Mouse (Mus musculus): ENCODE data around the gene Lgi4. TPM values are rescaled to one million over a fixed set of nuclear protein-coding genes. Genes with fewer than 3 reads are reported as not detected.

Lgi4 gene
- polyA plus RNA-seq, 1 experiment from 2014 or later = 2.1 TPM

- 37% methylated on average over 7 of the region's 7 CpGs for WGBS
- no peak for ATAC-seq (ENCODE audit: insufficient number of reproducible peaks, low FRiP score, low TSS enrichment, low read depth)
- no peak overlapping the region for H3K4me3 ChIP-seq (replicated peaks)
- no peaks in the 10 kb centered on the region for H3K36me3 ChIP-seq
- no peak overlapping the region for H3K9ac ChIP-seq
- no peaks in the 10 kb centered on the region for H3K4me1 ChIP-seq
- no peak overlapping the region for H3K4me2 ChIP-seq (replicated peaks)
- H3K27me3 ChIP-seq = no peaks in the 10 kb centered on the region
- no peaks in the 10 kb centered on the region for H3K9me3 ChIP-seq (replicated peaks)
- H3K27ac ChIP-seq (replicated peaks) = no peak overlapping the region
Observed at GRCm38 (mm10) chr7:31109091-31109490, 49.9 kb downstream of the Lgi4 start.

DNA sequence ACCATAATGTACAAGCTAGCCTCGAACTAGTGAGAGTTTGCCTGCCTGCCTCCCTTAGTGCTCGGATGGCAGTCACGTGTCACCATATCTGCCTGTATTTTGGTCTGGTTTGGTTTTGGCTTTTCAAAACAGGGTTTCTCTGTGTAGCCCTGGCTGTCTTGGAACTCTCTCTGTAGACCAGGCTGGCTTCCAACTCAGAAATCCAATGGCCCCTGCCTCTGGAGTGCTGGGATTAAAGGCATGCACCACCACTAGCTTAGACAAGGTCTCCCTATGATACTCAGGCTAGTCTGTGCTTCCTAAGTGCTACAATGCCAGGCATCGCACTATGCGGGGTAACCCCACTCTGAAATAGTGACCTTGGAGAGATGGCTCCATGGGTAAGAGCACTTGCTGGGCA lies 50.7 kb downstream of the Lgi4 start:
- Histone ChIP-seq H3K4me2 (replicated peaks) (no peak overlapping the region), H3K9ac (no peak overlapping the region), H3K36me3 (no peaks in the 10 kb centered on the region), H3K4me3 (replicated peaks) (no peak overlapping the region), H3K4me1 (no peaks in the 10 kb centered on the region), H3K27ac (replicated peaks) (no peak overlapping the region), H3K9me3 (replicated peaks) (no peaks in the 10 kb centered on the region), H3K27me3 (no peaks in the 10 kb centered on the region)
- no peak for ATAC-seq (ENCODE audit: insufficient number of reproducible peaks, low FRiP score, low TSS enrichment, low read depth)
- 76% methylated on average over 5 of the region's 5 CpGs for WGBS

DNA sequence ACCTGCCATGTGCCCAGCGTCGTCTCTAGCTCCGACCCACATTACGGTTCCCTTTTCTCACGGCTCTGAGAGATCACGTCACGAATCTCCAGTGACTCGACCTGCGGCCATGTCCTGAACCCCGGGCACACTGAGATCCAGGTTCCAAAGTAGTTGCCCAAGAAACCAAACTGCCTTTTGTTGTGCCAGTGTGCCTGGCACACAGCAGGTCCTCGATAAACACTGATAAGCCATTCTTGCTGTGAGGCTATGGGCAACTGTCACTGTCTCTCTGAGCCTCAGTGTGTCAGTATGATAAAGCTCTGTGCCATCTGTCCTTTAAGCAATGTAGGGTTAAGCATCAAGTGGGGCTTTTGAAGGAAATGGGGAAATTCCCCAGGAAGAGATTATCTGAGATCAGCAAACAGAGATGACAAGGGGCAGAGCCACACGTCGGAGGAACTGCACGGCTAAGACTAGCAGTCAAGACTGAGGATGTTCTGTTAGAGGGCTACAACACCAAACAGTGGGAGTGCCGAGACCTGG lies 51.8 kb downstream of the Lgi4 start:
- Histone ChIP-seq H3K9ac (no peak overlapping the region), H3K4me1 (peaks cover 10% of the 10 kb centered on the region), H3K27ac (replicated peaks) (no peak overlapping the region), H3K27me3 (no peaks in the 10 kb centered on the region), H3K4me2 (replicated peaks) (no peak overlapping the region), H3K9me3 (replicated peaks) (no peaks in the 10 kb centered on the region), H3K4me3 (replicated peaks) (no peak overlapping the region), H3K36me3 (no peaks in the 10 kb centered on the region)
- WGBS = 78% methylated on average over 15 of the region's 15 CpGs
- no peak for ATAC-seq (ENCODE audit: insufficient number of reproducible peaks, low FRiP score, low TSS enrichment, low read depth)

DNA sequence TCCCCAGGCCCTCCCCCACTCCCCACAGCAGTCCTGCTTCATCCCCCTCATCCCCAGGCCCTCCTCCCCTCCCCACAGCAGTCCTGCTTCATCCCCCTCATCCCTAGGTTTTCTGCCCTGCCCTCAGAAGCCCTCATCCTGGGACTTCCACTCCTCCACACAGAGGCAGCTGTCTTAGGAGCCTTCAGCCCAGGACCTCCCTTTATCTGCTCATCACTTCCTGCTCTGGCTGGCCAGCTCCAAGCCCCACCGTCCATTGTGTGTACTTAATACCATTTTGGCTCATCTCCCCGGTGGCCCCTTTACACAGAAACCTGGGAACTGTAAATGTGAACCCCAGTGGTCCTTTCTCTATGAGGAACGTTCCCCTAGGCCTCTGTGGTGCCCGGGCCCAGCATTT lies 52.9 kb downstream of the Lgi4 start:
- no peak overlapping the region for H3K4me2 ChIP-seq (replicated peaks)
- ATAC-seq (ENCODE audit: insufficient number of reproducible peaks, low FRiP score, low TSS enrichment, low read depth) = no peak
- H3K4me3 ChIP-seq (replicated peaks) = no peak overlapping the region
- no peak overlapping the region for H3K9ac ChIP-seq
- no peaks in the 10 kb centered on the region for H3K9me3 ChIP-seq (replicated peaks)
- H3K27me3 ChIP-seq = no peaks in the 10 kb centered on the region
- H3K36me3 ChIP-seq = no peaks in the 10 kb centered on the region
- H3K4me1 ChIP-seq = peaks cover 16% of the 10 kb centered on the region
- WGBS = 44% methylated on average over 4 of the region's 4 CpGs
- no peak overlapping the region for H3K27ac ChIP-seq (replicated peaks)

- WGBS = 79% methylated on average over 6 of the region's 6 CpGs
- no peak overlapping the region for H3K9ac ChIP-seq
- ATAC-seq (ENCODE audit: insufficient number of reproducible peaks, low FRiP score, low TSS enrichment, low read depth) = no peak
Observed at GRCm38 (mm10) chr7:31113800-31114199, 54.7 kb downstream of the Lgi4 start.

DNA sequence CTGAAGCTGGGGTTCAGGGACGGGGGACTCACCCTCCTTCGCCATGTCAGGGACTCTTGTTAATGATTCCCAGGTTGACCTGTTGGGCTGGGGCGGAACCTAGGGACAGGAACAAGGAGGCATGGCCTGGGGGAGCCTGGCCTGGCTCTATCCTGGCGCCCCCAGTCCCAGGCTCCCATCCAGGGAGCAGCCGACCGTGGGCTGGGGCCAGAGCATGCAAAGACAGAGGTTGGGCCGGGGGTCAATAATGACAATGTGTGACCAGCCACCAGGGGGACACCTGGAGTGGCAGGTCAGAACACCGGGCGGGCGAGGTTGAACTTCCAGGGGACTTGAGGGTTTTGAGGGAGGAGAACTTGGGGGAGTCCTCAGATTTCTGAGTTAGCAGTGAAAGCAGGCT lies 55.5 kb downstream of the Lgi4 start:
- ATAC-seq (ENCODE audit: insufficient number of reproducible peaks, low FRiP score, low TSS enrichment, low read depth) = no peak
- 49% methylated on average over 10 of the region's 10 CpGs for WGBS
- Histone ChIP-seq H3K4me2 (replicated peaks) (peak overlapping the region; percentile 32), H3K9me3 (replicated peaks) (no peaks in the 10 kb centered on the region), H3K4me1 (peaks cover 16% of the 10 kb centered on the region), H3K4me3 (replicated peaks) (0 out of 2 replicates have a peak overlapping the region, but pooled peaks have one; percentile 8), H3K9ac (no peak overlapping the region), H3K27ac (replicated peaks) (no peak overlapping the region), H3K36me3 (no peaks in the 10 kb centered on the region), H3K27me3 (no peaks in the 10 kb centered on the region)

More at GRCm38 (mm10) chr7:31113800-31114199, 54.7 kb downstream of the Lgi4 start:
- no peak overlapping the region for H3K4me3 ChIP-seq (replicated peaks)
- H3K4me1 ChIP-seq = peaks cover 16% of the 10 kb centered on the region
- no peak overlapping the region for H3K4me2 ChIP-seq (replicated peaks)
- H3K27ac ChIP-seq (replicated peaks) = no peak overlapping the region
- H3K36me3 ChIP-seq = no peaks in the 10 kb centered on the region
- H3K27me3 ChIP-seq = no peaks in the 10 kb centered on the region
- H3K9me3 ChIP-seq (replicated peaks) = no peaks in the 10 kb centered on the region

- H3K36me3 ChIP-seq = no peaks in the 10 kb centered on the region
- H3K4me2 ChIP-seq (replicated peaks) = peak within 1 kb of the TSS; percentile 32
- H3K4me1 ChIP-seq = peaks cover 16% of the 10 kb centered on the region
- H3K27ac ChIP-seq (replicated peaks) = peak within 1 kb of the TSS; percentile 11; the same call in 1 of the 2 replicates
- ATAC-seq (ENCODE audit: insufficient number of reproducible peaks, low FRiP score, low TSS enrichment, low read depth) = no peak; the same call in 1 of the 2 replicates
- no peak within 1 kb of the TSS for H3K9ac ChIP-seq
- no peaks in the 10 kb centered on the region for H3K9me3 ChIP-seq (replicated peaks)
- H3K27me3 ChIP-seq = no peaks in the 10 kb centered on the region
- H3K4me3 ChIP-seq (replicated peaks) = peak within 1 kb of the TSS; percentile 8
- WGBS = 15% methylated on average over 14 of the region's 15 CpGs
Observed at GRCm38 (mm10) chr7:31115182-31115581, 56.0 kb downstream of the Lgi4 start, which contains the start of gene Hpn. Hpn (minus strand) TSS chr7:31115290.

- Histone ChIP-seq H3K9ac (no peak overlapping the region), H3K4me3 (replicated peaks) (no peak overlapping the region), H3K27ac (replicated peaks) (0 out of 2 replicates have a peak overlapping the region, but pooled peaks have one; percentile 11), H3K4me1 (peaks cover 16% of the 10 kb centered on the region), H3K27me3 (no peaks in the 10 kb centered on the region), H3K9me3 (replicated peaks) (no peaks in the 10 kb centered on the region), H3K36me3 (no peaks in the 10 kb centered on the region), H3K4me2 (replicated peaks) (peak overlapping the region; percentile 32)
- ATAC-seq (ENCODE audit: insufficient number of reproducible peaks, low FRiP score, low TSS enrichment, low read depth) = 0 out of 2 replicates have a peak, but pooled peaks have one; percentile 1
- WGBS = 24% methylated on average over 17 of the region's 17 CpGs
Observed at GRCm38 (mm10) chr7:31115587-31116043, 56.5 kb downstream of the Lgi4 start.

GRCm38 (mm10) chr7:31116721-31117145 lies 57.6 kb downstream of the Lgi4 start:
- no peak overlapping the region for H3K27ac ChIP-seq (replicated peaks)
- no peak overlapping the region for H3K9ac ChIP-seq
- peak; percentile 31; the same call in 1 of the 2 replicates for ATAC-seq (ENCODE audit: insufficient number of reproducible peaks, low FRiP score, low TSS enrichment, low read depth)
- no peaks in the 10 kb centered on the region for H3K9me3 ChIP-seq (replicated peaks)
- H3K36me3 ChIP-seq = no peaks in the 10 kb centered on the region
- no peak overlapping the region for H3K4me3 ChIP-seq (replicated peaks)
- no peak overlapping the region for H3K4me2 ChIP-seq (replicated peaks)
- peaks cover 16% of the 10 kb centered on the region for H3K4me1 ChIP-seq
- no peaks in the 10 kb centered on the region for H3K27me3 ChIP-seq
- WGBS = 43% methylated on average over 16 of the region's 16 CpGs

DNA sequence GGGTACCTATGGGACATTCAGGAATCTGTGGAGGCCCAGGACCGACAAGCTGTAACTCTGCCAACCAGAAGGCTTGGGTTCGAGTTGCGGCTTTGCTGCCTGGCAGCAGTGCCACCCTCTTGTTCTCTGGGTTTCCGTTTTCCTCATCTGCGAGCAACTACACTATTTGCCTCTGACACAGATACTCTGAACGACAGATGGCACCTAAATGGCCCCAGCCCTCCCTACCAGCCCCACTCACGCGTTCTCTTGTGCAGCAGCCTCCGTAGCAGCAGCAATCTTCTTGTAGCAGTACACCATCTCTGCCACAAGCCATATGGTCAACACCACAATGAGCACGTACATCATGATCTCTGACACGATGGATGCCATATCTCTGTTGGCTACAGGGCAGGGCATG lies 58.3 kb downstream of the Lgi4 start:
- no peak overlapping the region for H3K4me2 ChIP-seq (replicated peaks)
- ATAC-seq (ENCODE audit: insufficient number of reproducible peaks, low FRiP score, low TSS enrichment, low read depth) = no peak
- H3K4me1 ChIP-seq = peaks cover 16% of the 10 kb centered on the region
- no peak overlapping the region for H3K4me3 ChIP-seq (replicated peaks)
- WGBS = 84% methylated on average over 11 of the region's 11 CpGs
- H3K9ac ChIP-seq = no peak overlapping the region
- no peak overlapping the region for H3K27ac ChIP-seq (replicated peaks)
- H3K27me3 ChIP-seq = no peaks in the 10 kb centered on the region
- no peaks in the 10 kb centered on the region for H3K36me3 ChIP-seq
- H3K9me3 ChIP-seq (replicated peaks) = no peaks in the 10 kb centered on the region

GRCm38 (mm10) chr7:31118486-31118885 lies 59.3 kb downstream of the Lgi4 start:
- no peak overlapping the region for H3K4me2 ChIP-seq (replicated peaks)
- no peak overlapping the region for H3K27ac ChIP-seq (replicated peaks)
- no peak overlapping the region for H3K9ac ChIP-seq
- no peak for ATAC-seq (ENCODE audit: insufficient number of reproducible peaks, low FRiP score, low TSS enrichment, low read depth)
- H3K4me3 ChIP-seq (replicated peaks) = no peak overlapping the region
- H3K9me3 ChIP-seq (replicated peaks) = no peaks in the 10 kb centered on the region
- no peaks in the 10 kb centered on the region for H3K36me3 ChIP-seq
- H3K4me1 ChIP-seq = peaks cover 16% of the 10 kb centered on the region
- WGBS = 70% methylated on average over 7 of the region's 7 CpGs
- no peaks in the 10 kb centered on the region for H3K27me3 ChIP-seq

GRCm38 (mm10) chr7:31119556-31119955 lies 60.4 kb downstream of the Lgi4 start:
- Histone ChIP-seq H3K36me3 (no peaks in the 10 kb centered on the region), H3K27ac (replicated peaks) (no peak overlapping the region), H3K4me2 (replicated peaks) (no peak overlapping the region), H3K9me3 (replicated peaks) (no peaks in the 10 kb centered on the region), H3K9ac (no peak overlapping the region), H3K4me3 (replicated peaks) (no peak overlapping the region), H3K4me1 (peaks cover 16% of the 10 kb centered on the region), H3K27me3 (peaks cover 2% of the 10 kb centered on the region; the same call in 1 of the 2 replicates)
- no peak for ATAC-seq (ENCODE audit: insufficient number of reproducible peaks, low FRiP score, low TSS enrichment, low read depth)
- WGBS = 85% methylated on average over 5 of the region's 5 CpGs
